Mouse (Mus musculus) kidney, postnatal 4 days (tissue): Measurements from ENCODE around the gene 1700001P01Rik.

Experiments used
- DNase-seq, 2 experiments: peaks; one replicate each; pipeline ENCODE4 v3.0.0; 2021; ENCODE audit warnings: mixed read lengths in 2 of 2

Gene 1700001P01Rik

GRCm38 (mm10) chr11:97775808-97776496 is at the start of gene 1700001P01Rik:
Gene 1700001P01Rik, minus strand, starts transcription at chr11:97775918.
- DNase-seq = no peak

GRCm38 (mm10) chr11:97825295-97825694 is 49.6 kb upstream of the 1700001P01Rik start:
- no peak for DNase-seq

- DNase-seq = peak in 1 of 2 experiments; percentile 47
Observed at GRCm38 (mm10) chr11:97824895-97825294, 49.2 kb upstream of the 1700001P01Rik start.

GRCm38 (mm10) chr11:97824168-97824567 is 48.5 kb upstream of the 1700001P01Rik start:
- DNase-seq = no peak

GRCm38 (mm10) chr11:97822840-97823603 is 47.3 kb upstream of the 1700001P01Rik start:
- DNase-seq = peak; percentile 56 to 70

GRCm38 (mm10) chr11:97821401-97822064 is 45.8 kb upstream of the 1700001P01Rik start:
- DNase-seq = no peak

- DNase-seq = peak; percentile 64 to 77
Observed at GRCm38 (mm10) chr11:97820840-97821239, 45.1 kb upstream of the 1700001P01Rik start.

GRCm38 (mm10) chr11:97819923-97820322 is 44.2 kb upstream of the 1700001P01Rik start:
- DNase-seq = no peak

- DNase-seq = no peak
Observed at GRCm38 (mm10) chr11:97819102-97819501, 43.4 kb upstream of the 1700001P01Rik start.

GRCm38 (mm10) chr11:97818571-97818970 is 42.9 kb upstream of the 1700001P01Rik start:
- DNase-seq = peak; percentile 57 to 62

- DNase-seq = no peak
Observed at GRCm38 (mm10) chr11:97818003-97818402, 42.3 kb upstream of the 1700001P01Rik start.

GRCm38 (mm10) chr11:97817379-97817778 is 41.7 kb upstream of the 1700001P01Rik start:
- DNase-seq = peak in 1 of 2 experiments; percentile 62

- DNase-seq = peak in 1 of 2 experiments; percentile 33
Observed at GRCm38 (mm10) chr11:97816916-97817315, 41.2 kb upstream of the 1700001P01Rik start.

- no peak for DNase-seq
Observed at GRCm38 (mm10) chr11:97816176-97816575, 40.5 kb upstream of the 1700001P01Rik start.

GRCm38 (mm10) chr11:97815736-97816135 is 40.0 kb upstream of the 1700001P01Rik start:
- no peak for DNase-seq

GRCm38 (mm10) chr11:97813746-97814515 is 38.2 kb upstream of the 1700001P01Rik start:
- peak; percentile 75 to 84 for DNase-seq

- DNase-seq = no peak
Observed at GRCm38 (mm10) chr11:97813085-97813484, 37.4 kb upstream of the 1700001P01Rik start.

- peak in 1 of 2 experiments; percentile 44 for DNase-seq
Observed at GRCm38 (mm10) chr11:97812491-97812921, 36.8 kb upstream of the 1700001P01Rik start.

- peak; percentile 64 to 78 for DNase-seq
Observed at GRCm38 (mm10) chr11:97811569-97812362, 36.0 kb upstream of the 1700001P01Rik start.

- DNase-seq = no peak
Observed at GRCm38 (mm10) chr11:97810970-97811369, 35.3 kb upstream of the 1700001P01Rik start.

- peak in 1 of 2 experiments; percentile 35 for DNase-seq
Observed at GRCm38 (mm10) chr11:97810356-97810755, 34.6 kb upstream of the 1700001P01Rik start.
